Mouse (Mus musculus) right cerebral cortex, postnatal 10 days (tissue): ENCODE data around the gene Lipk.

Source experiments
- DNase-seq, 2 experiments: peaks; one replicate each; pipeline ENCODE4 v3.0.0; 2021; ENCODE audit warnings: low spot score in 2 of 2

Lipk gene

DNA sequence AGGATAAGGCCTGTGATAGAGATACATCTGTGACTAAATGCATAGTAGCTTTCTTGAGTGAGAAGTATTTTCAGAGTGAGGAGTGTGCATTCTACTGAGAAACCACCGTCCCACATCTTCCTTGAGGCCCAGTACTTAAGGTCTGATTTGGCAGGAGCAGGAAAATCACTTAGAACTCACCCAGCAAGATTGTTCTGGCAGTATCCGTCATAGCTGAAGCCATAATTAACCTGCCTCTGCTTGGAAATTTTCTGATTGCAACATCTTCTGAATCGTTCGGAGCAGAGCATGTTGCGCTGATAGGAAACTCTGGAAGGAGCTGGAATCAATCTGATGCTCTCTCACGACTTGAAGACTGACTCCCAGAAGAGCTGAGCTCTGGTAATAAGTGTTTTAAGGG, at the start of gene Lipk:
TSS of gene Lipk (plus strand) at position 289 of the 400 bp plus-strand sequence.
- no peak for DNase-seq

DNA sequence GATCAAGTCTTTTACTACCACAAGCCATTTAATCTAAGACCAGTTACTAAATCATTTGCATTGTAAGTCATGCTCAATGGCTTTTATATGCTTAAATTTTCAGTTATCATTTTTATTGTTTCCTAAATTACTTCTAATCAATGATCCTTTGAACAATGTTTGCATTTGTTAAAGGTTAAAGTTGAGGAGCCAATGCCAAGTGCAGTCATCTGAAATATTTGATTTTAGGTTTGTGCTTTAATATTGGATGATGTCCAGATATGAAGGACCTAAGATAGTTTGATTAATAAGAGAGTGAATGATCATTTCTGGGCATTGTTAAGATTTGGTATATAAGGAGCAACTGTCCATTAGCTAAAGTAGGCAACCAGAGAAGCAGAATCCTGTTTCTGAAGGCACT, 47.2 kb upstream of the Lipk start, which contains the start of gene Lipf:
TSS of gene Lipf (plus strand) at position 301 of the 400 bp plus-strand sequence.
- DNase-seq, result no peak

DNA sequence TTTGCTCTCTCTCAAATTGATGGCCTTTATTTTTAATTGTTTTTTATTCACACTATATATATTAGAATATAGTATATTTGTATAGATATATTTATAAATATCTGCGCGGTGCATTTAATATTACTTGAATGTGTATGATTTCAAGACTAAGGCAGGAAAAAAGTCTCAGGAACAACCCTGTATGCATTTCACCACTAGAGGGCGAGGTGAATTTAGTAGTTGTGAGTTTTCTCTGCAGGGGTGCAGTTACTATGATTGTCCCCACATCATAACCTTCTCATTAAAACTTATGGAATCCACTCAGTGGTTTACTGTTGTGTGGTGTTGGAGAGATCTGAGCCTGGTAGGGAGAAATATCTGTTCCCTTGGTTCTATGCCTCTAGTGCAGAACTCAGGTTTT, 29.1 kb upstream of the Lipk start:
- DNase-seq, result peak in 1 of 2 experiments; percentile 17

DNA sequence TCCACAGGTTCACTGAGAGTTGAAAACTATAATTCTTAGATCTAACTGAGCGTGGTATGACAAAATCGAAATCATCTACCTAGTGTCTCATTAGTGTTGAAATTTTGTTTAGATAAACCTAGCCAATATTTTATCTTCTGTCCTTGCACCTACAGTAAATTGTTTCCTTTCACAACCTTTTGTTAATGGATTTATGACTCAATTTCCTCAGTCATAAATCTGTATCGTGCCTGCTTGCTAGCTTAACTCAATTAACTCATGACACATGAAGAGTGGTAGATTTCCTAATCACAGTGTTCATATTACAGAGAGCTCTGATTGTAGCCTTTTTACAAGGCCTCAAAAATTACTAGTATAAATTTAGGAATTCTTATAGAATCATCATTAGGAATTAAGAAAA, 25.0 kb upstream of the Lipk start:
- DNase-seq, result no peak

DNA sequence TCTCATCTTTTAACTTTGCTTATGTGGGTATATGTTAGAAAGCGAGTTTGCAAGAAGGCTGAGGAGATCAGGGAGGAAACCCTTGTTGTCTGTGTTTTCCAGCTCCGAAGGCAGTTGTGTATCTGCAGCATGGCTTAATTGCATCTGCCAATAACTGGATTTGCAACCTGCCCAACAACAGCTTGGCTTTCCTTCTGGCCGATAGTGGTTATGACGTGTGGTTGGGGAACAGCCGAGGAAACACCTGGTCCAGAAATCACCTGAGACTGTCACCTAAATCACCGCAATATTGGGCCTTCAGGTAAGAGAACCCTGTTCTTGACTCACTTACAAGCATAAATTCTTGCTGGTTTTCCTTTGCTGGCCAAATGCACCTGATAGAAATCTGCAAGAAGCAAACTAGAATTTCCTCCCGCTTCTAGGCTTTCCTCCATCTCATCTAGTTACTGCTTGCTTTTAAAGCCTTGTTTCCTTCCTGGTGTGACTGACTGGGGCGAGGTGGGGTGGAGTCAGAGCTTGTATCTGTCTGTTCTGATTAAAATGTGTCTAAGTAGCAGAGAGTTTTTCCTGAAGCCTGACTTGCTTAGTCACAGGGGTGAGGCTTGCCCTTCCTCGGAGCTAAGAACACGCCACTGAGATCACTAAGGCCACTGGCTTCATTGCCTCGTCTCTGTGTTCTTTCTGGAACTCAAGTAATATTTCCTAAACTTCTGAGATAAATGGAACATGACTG, 13.5 kb downstream of the Lipk start:
- DNase-seq, result no peak

DNA sequence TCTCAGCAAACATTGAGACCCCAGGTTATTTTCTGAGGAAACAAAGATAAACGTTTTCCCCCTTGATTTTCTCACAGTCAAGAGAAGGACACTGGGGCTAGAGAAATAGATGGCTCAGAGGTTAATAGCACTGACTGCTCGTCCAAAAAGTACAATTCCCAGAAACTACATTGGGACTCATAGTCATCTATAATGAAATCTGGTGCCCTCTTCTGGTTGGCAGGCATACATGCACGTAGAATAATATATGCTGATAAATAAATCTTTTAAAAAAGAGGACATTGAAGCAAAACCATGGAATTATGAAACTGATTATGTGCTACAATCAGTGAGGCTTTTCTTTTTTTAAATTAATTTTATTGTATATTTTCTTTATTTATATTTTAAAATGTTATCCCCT, 14.7 kb downstream of the Lipk start:
- DNase-seq, result no peak

DNA sequence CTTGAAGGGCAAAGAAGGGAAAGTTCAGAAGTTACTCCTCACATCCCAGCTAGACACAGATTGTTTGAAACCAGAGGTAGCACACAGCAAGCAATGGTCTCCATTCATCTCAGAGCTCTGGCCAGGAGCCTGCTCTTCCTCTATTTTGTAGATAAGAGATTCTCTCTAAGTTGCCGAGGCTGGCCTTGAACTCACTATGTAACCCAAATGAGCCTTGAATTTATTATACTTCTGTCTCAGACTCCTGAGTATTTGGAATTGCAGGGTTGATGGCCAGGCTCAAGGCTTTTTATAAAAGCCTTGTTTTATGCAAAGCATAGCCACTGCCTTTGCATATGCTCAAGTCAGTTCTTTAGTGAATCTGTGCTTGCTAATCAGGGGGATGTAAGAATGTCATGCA, 31.6 kb downstream of the Lipk start:
- DNase-seq, result no peak

DNA sequence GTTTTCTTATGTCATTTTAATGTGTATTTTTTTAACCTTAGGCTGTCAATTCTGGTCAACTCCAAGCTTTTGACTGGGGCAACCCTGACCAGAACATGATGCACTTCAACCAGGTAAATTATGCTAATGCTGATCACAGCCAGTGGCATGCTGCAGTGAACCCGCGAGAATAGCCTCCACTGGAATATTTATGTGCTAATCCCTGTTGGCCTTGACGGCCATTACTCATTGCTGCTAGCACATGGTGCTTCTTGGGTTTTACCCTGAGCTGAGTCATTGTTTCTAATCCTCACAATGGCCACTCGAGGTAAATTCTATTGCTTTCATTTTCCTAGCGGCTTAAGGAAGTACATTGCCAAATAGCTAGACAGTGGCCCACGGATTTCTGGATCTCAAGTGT, 34.9 kb downstream of the Lipk start:
- DNase-seq, result no peak

DNA sequence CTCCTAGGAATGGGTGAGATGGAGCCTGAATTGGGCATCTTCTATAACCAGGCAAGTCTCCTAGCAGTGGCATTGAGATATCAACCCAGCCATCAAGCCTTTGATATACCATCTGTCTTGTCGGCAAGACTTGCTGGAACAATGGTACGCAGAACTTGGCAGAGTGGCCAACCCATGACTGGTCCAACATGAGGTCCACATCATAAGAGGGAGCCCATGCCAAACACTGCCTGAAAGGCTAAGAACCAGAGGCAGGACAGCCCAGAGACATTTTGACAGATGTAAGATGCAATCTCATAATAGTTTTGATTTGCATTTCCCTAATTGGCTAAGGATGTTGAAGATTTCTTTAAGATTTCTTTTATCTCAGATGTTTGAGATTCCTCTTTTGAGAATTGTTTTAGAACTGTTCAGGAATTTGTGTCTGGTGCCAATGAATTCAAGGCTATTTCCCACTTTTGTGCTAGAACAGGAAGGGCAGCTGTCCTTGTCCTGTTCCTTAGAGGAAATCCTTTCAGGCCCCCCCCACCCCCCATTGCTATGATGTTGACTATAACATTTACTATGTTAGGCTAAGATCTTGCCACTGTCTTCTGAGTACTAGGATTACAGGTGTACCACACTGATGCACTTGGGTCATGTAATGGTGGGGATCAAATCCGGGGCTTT, 41.4 kb downstream of the Lipk start:
- DNase-seq, result no peak

DNA sequence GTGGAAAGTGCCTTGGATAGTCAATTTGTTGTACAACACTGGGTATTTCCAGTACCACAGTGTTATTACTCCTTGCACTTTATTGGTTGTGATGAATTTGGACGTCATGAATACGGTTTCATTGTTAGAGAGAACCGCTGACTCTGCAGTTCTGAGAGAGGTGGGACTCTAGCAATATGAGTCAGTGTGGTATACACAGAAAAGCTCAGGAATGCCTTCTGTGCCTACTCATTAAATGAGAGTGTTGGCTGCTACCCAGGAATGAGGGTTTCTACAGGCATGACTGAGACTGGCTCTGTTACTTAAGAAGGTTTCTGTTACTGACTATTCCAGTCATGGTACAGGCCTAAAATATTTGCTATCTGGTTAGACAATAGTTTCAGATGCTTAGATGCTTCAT, 43.4 kb downstream of the Lipk start:
- no peak for DNase-seq

DNA sequence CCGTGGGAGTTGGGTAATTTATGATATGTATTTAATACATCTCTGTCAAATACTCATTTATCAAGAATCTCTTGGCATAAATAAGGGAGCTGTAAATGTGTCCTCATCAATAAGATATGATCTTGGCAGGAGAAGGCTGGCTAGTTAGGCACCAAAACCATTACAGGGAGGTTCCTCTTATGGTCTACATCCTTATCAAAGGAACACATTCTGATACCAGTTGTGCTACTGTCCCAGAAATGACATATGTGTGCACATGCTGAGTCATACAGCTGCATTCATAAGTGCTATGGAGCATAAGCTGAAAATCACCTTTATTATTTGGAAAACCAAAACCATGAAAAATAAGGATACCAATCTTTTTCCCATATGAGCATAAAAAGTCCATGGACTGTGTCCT, 55.5 kb downstream of the Lipk start:
- no peak for DNase-seq

DNA sequence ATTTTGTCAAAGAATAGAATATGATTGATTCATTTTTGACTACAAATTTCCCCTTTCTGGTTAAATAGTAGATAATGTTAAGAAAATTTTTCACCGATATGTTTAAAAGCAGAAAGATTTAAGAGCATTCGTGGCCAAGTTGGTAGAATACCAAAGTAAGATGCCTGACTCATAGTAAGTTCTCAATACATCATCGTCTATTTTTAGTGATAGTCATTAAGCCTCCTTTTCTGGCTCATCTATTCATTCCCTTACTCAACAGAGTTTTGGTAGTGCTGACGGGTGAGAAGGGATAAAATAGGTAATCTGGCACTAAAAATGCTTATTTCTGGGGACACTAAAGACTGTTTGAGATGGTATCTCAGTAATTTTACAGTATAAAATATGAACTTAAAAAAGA, 56.0 kb downstream of the Lipk start:
- no peak for DNase-seq

DNA sequence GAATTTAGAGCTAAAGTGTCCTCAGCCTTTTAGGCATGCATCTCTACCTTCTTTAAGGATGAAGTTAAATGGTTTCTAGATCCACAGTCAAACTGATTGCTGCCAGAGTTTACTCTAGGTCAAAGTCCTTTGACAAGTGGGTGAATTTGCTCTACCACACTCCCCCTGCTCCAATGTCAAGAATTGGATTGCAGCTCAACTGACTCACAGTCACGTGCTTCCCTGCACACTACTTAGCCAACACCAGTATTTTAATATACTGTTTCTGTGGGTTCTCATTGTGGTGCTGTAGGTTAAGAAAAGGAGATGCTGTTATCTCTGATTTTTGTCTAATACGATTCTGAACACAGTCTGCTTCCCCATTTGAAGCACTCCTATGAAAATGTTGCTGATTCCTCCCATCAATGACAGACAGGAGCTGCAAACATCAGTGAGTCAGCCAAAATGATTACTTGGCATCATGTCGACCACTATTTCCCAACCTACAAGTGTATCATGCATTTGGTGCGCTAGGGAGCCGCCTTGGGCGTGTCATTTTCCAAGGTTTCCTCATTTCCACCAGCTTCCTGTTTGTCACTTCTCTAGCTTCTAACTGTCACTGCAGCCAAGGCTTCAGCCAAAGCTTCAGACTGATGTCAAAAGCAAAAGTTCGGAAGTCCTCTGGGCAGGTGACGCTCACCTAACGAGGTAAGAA, 58.8 kb downstream of the Lipk start, which contains the start of gene Lipn:
TSS of gene Lipn (plus strand) at position 580 of the 694 bp plus-strand sequence.
- DNase-seq, result no peak

DNA sequence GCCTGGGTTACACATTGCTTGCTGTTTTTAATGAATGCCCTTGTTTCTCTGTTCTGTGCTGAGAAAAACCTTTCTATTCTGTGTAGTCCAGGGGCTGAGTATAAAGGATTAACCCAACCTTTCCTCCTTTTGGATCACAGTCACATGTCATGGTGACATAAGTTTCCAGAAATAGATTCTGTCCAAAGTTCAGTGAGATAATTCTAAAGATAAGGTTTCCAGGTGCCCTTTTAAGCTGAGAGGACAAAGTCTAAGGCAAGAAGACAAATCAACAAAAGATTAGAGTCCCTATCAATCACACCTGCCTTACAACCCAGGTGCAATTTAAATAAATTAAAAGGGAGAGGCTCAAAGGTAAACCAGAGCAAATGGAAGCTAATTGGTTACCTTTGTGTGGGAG, 66.1 kb downstream of the Lipk start:
- no peak for DNase-seq

DNA sequence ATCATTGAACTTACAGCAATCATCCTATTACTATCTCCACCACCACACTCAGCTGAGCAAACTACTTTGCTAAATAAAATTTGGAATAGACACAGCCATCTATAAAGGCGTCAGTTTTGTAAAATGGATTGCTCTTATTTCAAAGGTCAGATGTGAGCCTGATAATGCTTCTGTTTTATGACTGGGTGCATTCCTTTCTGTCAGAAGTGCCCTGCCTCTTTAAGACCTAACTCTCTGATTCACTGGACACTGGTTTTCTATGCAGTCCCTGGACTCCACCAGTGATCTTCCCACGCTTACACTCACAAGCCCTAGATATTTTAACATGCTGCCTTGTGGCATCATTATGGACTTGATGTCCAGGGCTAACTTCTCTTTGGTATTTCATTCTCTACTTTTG, 70.0 kb downstream of the Lipk start:
- no peak for DNase-seq

DNA sequence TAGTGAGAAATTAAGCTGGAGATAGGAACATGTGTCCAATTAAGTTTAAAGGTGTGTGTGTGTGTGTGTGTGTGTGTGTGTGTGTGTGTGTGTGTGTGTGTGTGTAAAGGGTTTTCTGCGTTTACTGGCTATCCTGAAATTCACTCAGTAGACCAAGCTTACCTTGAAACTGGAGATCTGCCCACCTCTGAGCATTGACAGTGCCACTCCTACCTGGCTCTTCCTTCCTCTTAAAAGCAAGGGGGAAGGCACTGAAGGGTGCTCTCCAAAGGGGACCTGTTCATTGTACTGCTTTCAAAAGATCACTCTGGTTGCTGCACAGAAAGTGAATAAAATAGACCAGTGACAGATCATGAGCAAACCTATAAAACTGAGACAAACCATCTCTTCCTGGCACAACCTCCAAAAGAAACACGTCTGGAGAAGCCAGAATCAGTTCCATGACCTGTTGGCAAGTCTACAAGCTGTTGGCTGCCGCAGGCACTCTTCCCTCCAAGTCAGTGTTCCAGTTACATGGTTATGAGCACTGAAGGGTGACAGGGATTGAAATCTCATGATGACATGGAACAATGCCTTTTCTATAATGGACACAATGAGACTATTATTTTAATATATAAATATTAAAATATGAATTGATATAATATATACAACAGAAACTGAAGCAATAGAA, 81.1 kb downstream of the Lipk start:
- DNase-seq, result no peak

DNA sequence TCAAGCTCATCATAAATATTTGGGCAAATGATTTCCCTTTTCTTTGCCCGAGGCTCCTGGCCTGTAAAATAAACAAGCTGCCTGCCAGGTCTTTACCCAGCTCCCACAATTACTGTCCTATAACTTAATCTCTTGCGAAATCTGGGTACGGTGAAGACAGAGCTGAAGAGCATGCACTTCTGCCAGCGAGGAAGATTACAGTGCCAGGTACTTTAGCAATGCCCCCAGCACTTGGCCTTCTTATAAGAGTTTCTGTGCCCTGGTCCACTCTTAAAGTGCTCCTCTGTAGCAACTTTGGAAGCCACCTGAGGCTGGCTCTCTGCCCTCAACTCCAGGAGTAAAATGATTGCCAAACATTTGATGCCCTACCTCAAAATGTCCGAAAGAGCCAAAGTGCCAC, 87.3 kb downstream of the Lipk start:
- no peak for DNase-seq

DNA sequence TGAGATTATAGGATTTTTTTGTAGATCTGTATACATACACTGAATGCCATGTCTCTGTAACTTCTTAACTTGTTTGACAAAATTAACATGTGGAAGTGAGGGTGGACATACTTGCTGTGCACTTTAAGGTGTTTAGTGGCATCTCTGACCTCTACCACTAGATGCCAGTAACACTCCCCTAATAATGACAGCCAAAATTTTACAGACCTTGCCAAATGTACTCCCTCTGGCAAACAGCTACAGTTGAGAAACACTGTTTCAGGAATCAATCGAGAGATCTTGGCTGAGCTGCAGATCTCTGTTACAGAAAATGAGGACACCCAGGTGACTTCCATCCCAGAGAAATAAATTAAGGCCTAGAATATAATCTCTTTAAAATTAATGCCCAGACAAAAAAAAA, 88.1 kb downstream of the Lipk start:
- DNase-seq, result no peak
